Mouse (Mus musculus): ENCODE data around the gene Bbc3.

- TF ChIP-seq CEBPB (IDR thresholded peaks at IDR 0.05; ENCODE audit: low read depth) (no peak), CTCF (IDR thresholded peaks at IDR 0.05; ENCODE audit: control insufficient read depth, insufficient read depth, insufficient read length) (no peak), USF1 (IDR thresholded peaks at IDR 0.05; ENCODE audit: low read depth) (no peak)
Observed at GRCm38 (mm10) chr7:16325920-16326606, 17.9 kb downstream of the Bbc3 start.
